Mouse (Mus musculus) gastrocnemius, postnatal 36 days (tissue): Measurements from ENCODE around the gene Aff3. TPM values are rescaled to one million over a fixed set of nuclear protein-coding genes. Genes with fewer than 3 reads are reported as not detected.

Experiments
- DNase-seq, 2 experiments: peaks; one replicate each; pipeline ENCODE4 v3.0.0; 2022
- intact Hi-C: fragments of 180-260 bp; cut with DNase I; formaldehyde crosslinking; loops from one replicate; pipeline ENCODE4 v1.15.1; 2025
- total RNA-seq, 2 experiments: library from RNA; stranded (reverse); gene quantifications; 2 replicates each; pipeline ENCODE4 v1.2.3; 2021

Gene Aff3
- total RNA-seq, 2 experiments from 2014 or later: 1.8 to 1.9 TPM

- DNase-seq: no peak
- intact Hi-C loops: no loop called here
These were observed 115.8 kb downstream of the Aff3 start for GRCm38 (mm10) chr1:38548671-38549661.

GRCm38 (mm10) chr1:38547685-38548084 lies 117.1 kb downstream of the Aff3 start:
- intact Hi-C loops: no loop called here
- no peak for DNase-seq

DNA sequence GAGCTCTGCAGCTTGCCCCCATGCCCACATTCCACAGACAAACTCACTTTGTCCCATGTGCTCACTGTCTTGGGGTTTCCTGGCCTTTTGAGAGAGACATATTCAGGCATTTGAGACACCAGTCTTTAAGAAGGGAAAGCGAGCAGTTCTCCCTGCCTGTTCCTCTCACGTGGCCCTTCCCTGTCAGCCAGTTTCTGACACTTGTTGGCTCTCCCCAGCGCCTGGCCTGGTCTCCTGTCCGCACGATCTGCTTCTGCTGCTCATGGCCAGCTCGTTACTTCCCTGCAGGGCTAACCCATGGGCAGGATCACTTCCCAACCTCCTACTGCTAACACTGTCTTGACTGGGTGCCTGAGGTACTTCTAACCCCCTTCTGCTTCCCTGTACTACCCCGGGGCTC lies 118.1 kb downstream of the Aff3 start:
- DNase-seq: no peak
- intact Hi-C loops: no loop called here

DNA sequence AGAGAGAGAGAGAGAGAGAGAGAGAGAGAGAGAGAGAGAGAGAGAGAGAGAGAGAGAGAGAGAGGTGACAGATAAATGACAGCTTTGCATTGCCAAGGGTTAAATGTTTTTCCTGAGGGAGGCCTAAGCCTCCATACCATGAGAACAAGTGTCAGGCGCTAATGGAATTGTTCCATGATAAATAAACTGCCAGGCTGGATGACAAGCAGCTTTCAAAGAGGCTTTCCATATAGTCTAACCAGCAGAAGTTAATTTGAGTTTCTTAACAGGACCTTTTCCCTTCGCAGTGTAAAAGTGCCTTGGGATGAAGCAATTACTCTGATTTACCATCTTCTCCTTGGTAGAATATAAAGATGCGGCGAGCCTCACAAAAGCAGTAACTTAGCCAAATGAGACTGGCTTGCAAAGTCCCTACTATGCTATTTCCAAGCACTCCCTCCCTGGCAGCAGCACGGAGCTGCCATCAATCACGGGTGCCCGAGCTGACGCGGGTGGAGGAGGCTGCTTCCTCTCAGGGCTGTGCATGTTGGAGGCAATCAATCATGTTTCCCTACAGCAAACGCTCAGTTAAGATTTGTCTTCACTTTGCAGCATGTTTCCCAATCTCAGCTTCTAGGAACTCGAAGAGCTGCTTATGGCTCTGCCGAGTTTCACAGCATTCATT lies 119.3 kb downstream of the Aff3 start:
- no peak for DNase-seq
- intact Hi-C loops: no loop called here

DNA sequence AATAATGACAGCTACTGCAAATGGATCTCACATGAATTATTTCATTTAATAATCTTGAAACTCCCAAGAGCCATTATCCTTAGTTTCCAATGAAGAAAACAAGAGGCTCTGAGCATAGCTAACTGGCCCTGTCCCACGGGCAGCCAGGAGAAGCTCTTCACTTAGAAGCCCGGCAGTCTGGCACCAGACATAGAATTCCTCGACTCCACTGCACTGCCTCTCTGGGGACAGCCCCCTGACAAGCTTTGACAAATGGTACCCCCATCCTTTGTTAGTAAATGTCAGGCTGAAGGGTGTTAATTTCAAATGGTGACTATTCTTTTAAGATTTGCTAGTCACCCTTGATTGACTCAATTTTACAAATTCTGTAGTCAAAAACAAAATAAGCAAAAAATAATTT lies 120.3 kb downstream of the Aff3 start:
- no peak for DNase-seq
- intact Hi-C loops: no loop called here

DNA sequence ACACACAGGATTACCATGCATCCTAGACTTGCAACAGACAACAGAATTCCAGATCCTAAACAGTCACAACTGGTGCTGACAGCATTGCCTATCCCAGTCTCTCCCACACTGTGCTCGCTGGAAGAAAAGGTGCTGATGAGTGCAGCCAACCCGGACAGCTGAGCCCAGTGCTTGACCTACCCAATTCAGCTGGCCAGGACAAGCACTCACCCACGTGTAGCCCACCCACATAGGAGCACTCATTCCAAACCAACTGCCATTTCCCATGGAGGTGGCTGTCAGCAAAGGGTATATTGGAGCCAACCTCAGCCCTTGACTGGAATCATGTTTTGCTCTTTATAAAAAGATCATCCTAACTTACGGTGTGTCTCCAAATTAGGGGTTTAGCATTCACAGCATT lies 123.2 kb downstream of the Aff3 start:
- intact Hi-C loops: no loop called here
- no peak for DNase-seq

DNA sequence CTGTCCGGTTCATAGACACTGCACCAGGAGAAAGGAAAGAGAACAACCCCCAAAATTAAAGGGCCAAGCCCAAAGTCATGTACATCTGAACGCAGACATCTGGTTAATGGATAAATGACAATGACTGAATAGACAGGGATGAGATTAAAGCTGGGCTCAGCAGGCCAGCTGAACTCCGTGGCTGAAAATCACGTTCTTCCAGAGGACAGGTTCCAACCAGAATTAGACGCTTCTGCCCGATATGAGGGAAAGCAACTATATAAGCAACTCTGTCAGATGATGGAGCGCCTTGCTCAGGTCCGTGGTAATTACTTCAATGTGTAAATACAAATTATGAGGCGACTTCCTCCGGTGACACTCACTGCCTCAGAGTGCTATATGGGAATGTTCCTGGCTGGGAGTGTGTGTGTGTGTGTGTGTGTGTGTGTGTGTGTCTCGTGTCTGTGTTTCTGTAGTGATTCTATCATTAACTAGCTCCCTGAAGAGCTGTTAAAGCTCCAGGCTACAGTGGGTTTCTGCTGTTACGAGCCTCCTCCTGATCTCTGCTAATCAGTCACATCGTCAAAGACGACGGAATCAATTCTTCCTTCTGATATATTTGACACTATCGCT lies 127.7 kb downstream of the Aff3 start:
- intact Hi-C loops: no loop called here
- DNase-seq: no peak

DNA sequence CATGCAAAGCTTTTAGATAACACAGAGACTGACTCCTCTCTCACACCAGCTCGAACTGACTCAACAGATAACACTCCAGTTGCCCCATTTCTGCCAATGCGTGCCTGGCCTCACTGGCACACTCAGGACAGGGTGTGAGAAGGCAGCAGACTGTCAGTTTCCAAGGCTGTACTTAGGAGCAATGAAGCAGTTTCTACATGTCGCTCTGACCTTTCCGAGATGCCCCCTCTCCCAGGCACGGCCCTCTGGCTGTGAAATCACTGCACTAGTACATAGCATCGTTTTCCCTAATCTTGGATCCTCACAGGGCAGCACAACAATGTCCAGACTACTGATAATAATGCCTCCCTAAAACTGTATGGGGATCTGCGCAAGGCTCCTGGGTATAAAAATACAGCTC lies 132.2 kb downstream of the Aff3 start:
- intact Hi-C loops: no loop called here

DNA sequence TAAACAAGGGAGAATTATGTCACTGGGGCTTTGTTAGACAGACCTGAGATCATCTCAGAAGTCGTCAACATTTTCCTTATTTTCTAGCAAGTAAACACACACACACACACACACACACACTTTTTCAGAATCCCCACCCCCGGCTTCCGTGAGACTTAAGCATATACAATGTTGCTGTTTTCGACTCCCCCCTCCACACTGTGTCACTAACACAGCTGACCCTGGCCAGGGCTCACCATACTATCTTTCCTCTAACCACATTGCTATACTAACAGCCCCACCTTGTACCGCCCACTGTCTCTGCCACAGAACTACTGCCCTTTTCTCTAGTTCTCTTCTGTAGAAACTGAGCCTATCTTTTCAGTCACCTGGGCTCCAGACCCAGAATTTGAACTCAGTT lies 136.1 kb downstream of the Aff3 start:
- intact Hi-C loops: no loop called here
- DNase-seq: no peak

More for the DNA sequence above, 132.2 kb downstream of the Aff3 start:
- DNase-seq: no peak

DNA sequence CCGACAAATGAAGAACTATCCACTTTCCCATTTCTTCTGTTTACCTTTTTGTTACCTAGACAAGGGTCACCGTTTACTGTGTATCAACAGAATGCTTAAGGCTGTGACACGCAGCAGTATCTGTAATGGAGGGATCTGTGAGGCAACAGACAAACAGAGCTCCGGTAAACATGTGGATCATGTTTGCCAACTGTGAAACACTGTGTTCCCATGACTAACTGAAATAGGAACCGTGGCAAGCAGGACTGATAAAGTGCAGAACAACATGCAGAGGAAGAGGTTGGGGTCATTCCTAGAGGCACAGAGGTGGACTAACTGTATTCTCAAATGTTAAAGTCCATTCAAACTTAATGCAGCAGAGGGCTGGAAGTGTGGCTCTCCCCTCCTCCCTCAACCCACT lies 138.2 kb downstream of the Aff3 start:
- intact Hi-C loops: no loop called here
- DNase-seq: no peak

DNA sequence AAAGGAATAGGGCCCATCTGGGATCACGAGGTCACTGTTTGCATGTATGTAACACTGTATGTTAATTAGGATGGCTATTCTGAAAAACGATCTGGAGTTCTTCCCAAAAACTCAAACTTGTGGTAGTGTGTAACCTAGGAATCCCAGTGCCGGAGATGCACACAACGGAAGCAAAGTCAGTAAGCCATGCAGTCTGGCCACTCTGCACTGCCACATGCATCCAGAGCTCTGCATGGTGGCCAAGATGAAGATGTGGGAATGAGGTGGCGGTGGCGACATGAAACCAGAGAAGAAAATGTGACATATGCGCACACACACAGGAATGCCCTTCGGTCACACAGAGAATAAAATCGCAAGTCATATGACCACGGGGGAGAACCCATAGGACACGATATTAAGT lies 143.1 kb downstream of the Aff3 start:
- intact Hi-C loops: no loop called here
- DNase-seq: no peak

GRCm38 (mm10) chr1:38516225-38516624 lies 148.5 kb downstream of the Aff3 start:
- intact Hi-C loops: no loop called here
- no peak for DNase-seq

DNA sequence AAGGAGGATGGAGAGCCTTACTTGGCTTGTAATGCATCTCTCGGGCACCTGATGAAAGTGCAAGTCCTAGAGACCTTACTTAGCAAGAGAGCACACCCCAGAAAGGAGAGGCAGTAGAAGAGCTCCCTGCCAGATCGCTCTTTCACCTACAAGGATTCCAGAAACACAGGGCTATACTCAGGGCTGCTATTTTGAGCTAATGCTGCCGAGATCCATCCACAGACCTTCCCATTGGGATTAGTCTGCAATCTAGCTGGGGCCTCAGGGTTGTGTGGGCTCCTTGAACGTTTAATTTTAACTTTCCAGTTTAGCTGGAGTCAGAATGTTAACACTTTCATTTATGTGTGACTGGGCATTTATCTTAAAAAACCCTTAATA lies 150.1 kb downstream of the Aff3 start:
- DNase-seq: no peak
- intact Hi-C loops: no loop called here

- no peak for DNase-seq
- intact Hi-C loops: no loop called here
These were observed 150.7 kb downstream of the Aff3 start for GRCm38 (mm10) chr1:38513970-38514633.

DNA sequence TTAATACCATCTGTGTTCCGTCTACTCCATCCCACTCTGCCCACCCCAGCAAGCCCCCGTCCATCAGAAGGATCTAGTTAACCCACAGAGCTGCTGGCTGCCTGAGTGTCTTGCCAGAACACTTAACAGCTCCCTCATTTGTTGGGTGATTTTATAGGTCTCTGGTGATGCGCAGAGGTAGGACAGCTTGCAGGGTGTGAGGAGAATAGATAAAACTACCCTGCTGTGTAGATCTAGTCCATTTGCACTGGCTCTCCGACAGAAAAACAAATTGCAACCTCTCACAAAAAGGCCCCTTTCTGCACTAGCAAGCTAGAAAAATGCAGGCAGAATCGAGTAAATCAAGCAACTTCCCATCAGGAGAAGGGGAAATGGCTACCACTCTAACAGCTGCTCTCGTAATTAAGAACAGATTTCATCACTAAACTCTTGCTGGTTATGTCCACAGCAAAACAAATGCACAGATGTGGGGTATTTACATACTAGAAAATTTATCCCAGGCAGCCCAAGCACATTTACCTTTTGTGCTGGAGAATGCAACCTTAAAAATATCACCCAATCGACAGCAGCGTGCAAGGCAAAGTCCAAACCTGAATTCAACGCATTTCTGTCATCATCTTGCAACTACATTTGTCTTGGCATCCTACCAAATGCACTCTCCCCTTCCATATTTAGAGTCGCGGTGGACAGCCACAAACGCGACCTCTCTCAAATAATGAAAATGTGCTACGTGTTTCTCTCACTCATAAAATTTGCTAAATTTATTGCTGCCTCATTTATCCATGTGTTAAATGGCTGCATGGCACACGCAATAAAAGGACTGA lies 152.3 kb downstream of the Aff3 start:
- DNase-seq: no peak
- intact Hi-C loops: no loop called here

DNA sequence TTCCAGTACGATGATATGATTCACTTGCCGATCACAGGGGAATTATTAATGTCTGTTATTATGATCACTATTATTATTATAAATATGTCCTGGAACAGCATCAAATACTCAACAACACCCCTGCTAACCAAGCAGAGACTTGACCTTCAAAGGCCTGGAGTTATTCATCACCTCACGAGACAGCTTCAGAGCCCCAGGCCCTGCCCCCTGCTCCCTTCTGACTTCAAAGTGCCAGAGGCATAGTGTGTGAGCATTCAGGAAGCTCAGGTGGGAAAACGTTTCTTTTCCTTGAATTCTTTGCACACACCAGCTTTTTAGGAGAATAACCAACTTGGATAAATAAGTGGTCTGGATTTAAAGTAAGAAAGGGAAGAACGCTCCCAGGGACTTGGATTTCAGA lies 153.7 kb downstream of the Aff3 start:
- no peak for DNase-seq
- intact Hi-C loops: no loop called here

DNA sequence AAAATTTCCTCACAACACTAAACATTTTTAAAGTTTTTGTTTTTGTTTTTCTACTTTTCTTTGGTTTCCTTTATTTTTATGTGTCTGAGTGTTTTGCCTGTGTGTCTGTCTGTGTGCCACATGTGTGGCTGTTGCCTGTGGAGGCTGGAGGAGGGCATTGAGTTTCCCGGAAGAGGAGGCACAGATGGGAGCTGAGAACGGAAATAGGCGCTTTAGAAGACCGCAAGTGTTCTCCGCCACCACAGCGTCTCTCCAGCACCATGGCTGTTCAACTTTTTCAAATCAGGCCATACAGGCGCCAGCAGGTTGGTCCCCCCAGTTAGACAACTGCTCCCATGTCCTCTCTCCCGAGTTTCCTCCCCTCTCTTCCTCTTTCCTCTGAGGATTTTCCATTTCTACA lies 155.5 kb downstream of the Aff3 start:
- intact Hi-C loops: no loop called here
- no peak for DNase-seq

DNA sequence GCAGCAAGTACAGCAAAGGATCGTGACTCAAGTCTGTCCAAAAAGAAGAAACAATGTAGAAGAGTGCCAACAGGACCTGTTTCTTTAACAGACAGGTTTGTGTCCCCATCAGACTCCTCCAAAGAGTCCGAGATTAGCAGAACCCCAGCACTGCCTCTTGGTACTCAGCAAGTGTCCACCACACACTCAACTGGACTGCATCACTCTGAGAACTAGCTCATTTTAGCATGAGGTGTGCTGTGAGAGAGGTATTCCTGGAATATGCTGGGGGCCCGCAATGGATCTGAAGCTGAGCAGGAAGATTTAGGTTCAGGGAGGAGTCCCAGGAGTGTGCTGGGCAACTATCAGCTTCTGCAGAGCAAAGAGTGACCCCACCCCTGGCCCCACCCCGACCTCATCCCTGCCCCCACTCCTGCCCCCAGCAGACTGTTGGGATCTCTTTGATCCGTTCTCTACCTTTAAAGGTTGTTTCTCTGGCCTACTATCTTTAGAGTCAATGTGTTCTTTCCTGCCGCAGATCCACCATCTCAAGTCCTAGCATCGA lies 157.0 kb downstream of the Aff3 start:
- intact Hi-C loops: no loop called here
- no peak for DNase-seq

GRCm38 (mm10) chr1:38506396-38506795 lies 158.4 kb downstream of the Aff3 start:
- intact Hi-C loops: no loop called here

More at GRCm38 (mm10) chr1:38506396-38506795, 158.4 kb downstream of the Aff3 start:
- DNase-seq: no peak
